Comparison of ENCODE assay signal across 9 mouse cellular contexts in the genomic region with DNA sequence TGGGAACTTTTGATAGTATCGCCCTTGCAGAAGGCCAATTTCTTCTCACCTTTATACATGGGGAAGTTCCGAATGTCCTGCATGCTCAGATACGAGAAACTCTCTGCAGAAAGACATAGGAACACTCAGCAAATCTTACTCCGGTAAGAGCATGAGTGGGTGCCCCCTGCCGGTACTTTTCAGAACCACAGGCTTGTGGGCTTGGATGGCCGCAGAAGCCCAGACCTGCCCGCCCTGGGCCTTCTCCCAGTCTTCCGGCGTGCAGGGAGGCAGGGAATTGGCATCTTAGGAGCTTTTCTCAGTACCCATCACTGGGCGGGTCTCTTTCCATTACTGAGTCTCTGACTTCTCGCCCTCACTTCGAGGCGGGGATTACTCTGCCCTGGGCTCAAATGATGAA. TPM values are rescaled to one million over a fixed set of nuclear protein-coding genes. Genes with fewer than 3 reads are reported as not detected.
DNase-seq lines count a peak whose midpoint lies in the region; ATAC-seq and TF ChIP-seq lines count a peak whose summit lies in the region.
"Had no signal": no experiment of that assay in that cellular context is flagged by ENCODE, and none has a peak within 500 bp of the region (broad histone marks: within the 10 kb centered on the region; RNA-seq: fewer than 3 reads in every experiment).

No protein-coding gene starts in this region.

- no peaks in the 10 kb centered on the region for H3K36me3 ChIP-seq in hindbrain, embryonic 12.5 days
- H3K36me3 ChIP-seq: limb, embryonic 15.5 days had no signal

- peak; percentile 68 for DNase-seq in MEL-GATA-1-ER (ENCODE audit: extremely low read depth, low read depth)
- DNase-seq in cerebellum, adult 2 months: peak; percentile 74 to 86
- DNase-seq in frontal cortex, postnatal 10 days (ENCODE audit: low spot score in 2 of 2): peak; percentile 42 to 75
- DNase-seq in layer of hippocampus, adult 9-11 months: peak; percentile 68
- DNase-seq in lung, postnatal 14 days: peak; percentile 90
- peak; percentile 87 for DNase-seq in retina, postnatal 1 day
- peak; percentile 87 for DNase-seq in thymus, postnatal 4 days

- H3K27ac ChIP-seq in cerebellum, adult 2 months (ENCODE audit: insufficient read depth, low read length): no peak overlapping the region
- H3K27ac ChIP-seq in hindbrain, embryonic 12.5 days: no peak overlapping the region
- H3K27ac ChIP-seq: limb, embryonic 15.5 days had no signal

- peaks cover 3% of the 10 kb centered on the region; the same call in 1 of the 2 replicates for H3K27me3 ChIP-seq in cerebellum, adult 2 months (ENCODE audit: control insufficient read depth, insufficient read depth, low read length)
- H3K27me3 ChIP-seq in hindbrain, embryonic 12.5 days: peaks cover 69% of the 10 kb centered on the region

- H3K9me3 ChIP-seq in hindbrain, embryonic 12.5 days (replicated peaks): no peaks in the 10 kb centered on the region
- H3K9me3 ChIP-seq: limb, embryonic 15.5 days had no signal

- no peaks in the 10 kb centered on the region for H3K4me1 ChIP-seq in cerebellum, adult 2 months (ENCODE audit: control insufficient read depth, insufficient read depth, low read length)
- peaks cover 15% of the 10 kb centered on the region for H3K4me1 ChIP-seq in hindbrain, embryonic 12.5 days

- no peak overlapping the region for H3K4me2 ChIP-seq in hindbrain, embryonic 12.5 days (replicated peaks)
- H3K4me2 ChIP-seq: limb, embryonic 15.5 days had no signal

- no peak for TF ChIP-seq POLR2A in cerebellum, adult 2 months (IDR thresholded peaks at IDR 0.05; ENCODE audit: borderline replicate concordance, insufficient read depth, low read length)

- ATAC-seq in hindbrain, embryonic 12.5 days (ENCODE audit: low FRiP score): 0 out of 2 replicates have a peak, but pooled peaks have one; percentile 19

- peak overlapping the region; percentile 27; the same call in 1 of the 2 replicates for H3K9ac ChIP-seq in hindbrain, embryonic 12.5 days
- H3K9ac ChIP-seq: limb, embryonic 15.5 days had no signal

- no peak overlapping the region for H3K4me3 ChIP-seq in cerebellum, adult 2 months (replicated peaks; ENCODE audit: insufficient read depth, low read depth, low read length)
- no peak overlapping the region for H3K4me3 ChIP-seq in hindbrain, embryonic 12.5 days
- H3K4me3 ChIP-seq: limb, embryonic 15.5 days had no signal

- peak; percentile 74 for TF ChIP-seq CTCF in cerebellum, adult 2 months (IDR thresholded peaks at IDR 0.05; ENCODE audit: borderline replicate concordance, insufficient read depth, low read depth, low read length)

- 2% methylated on average over 13 of the region's 13 CpGs for WGBS in cerebellum, adult 2 months
- WGBS in hindbrain, embryonic 12.5 days: 3% methylated on average over 13 of the region's 13 CpGs

RNA-seq across cellular contexts. Expression of gene Faah, which starts 33.6 kb away (rescaled TPM):
- polyA plus RNA-seq in cerebellum, adult 2 months (2012; rRNA removed): 61.8 TPM in 2 replicates
- polyA plus RNA-seq in hindbrain, embryonic 12.5 days (2016; fragmentation: Nextera tagmentation; extraction: Ambion mirVana): 7.3 and 7.7 TPM in 2 replicates

RNA-seq across cellular contexts. Expression of gene Dmbx1, which starts 44.4 kb away (rescaled TPM):
- polyA plus RNA-seq in cerebellum, adult 2 months (2012; rRNA removed): 1.3 TPM in 2 replicates
- polyA plus RNA-seq in hindbrain, embryonic 12.5 days (2016; fragmentation: Nextera tagmentation; extraction: Ambion mirVana): 10.1 and 14.7 TPM in 2 replicates
